17 mouse cellular contexts compared by ENCODE assay signal in the genomic region with DNA sequence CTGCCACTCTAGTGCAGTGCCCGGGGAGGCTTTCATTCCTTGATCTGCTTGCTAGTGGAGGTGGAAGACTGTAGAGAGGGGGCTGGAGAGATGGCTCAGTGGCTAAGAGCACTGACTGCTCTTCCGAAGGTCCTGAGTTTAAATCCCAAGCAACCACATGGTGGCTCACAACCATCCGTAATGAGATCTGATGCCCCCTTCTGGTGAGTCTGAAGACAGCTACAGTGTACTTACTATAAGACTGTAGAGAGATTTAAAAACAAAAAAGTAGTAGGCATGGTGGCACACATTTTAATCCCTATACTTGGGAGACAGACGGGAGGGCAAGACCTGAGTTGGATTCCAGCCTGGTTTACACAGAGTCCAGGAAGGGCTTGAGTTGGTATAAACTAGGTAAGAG. TPM values are rescaled to one million over a fixed set of nuclear protein-coding genes. Genes with fewer than 3 reads are reported as not detected.
A peak's percentile ranks its signal among the peaks of the same experiment; 100 is the strongest.
DNase-seq lines count a peak whose midpoint lies in the region; ATAC-seq and TF ChIP-seq lines count a peak whose summit lies in the region.
"Had no signal": no experiment of that assay in that cellular context is flagged by ENCODE, and none has a peak within 500 bp of the region (broad histone marks: within the 10 kb centered on the region; RNA-seq: fewer than 3 reads in every experiment).

No protein-coding gene starts in this region.

- H3K36me3 ChIP-seq in CH12.LX (replicated peaks in 1 of 2; ENCODE audit: control insufficient read depth in 1 of 2, insufficient read depth in 1 of 2, low read length in 1 of 2) = peaks cover 53 to 63% of the 10 kb centered on the region in 2 experiments

- no peak for TF ChIP-seq POLR2A in CH12.LX (IDR thresholded peaks at IDR 0.05; ENCODE audit: low read depth, low read length)
- TF ChIP-seq POLR2A in brain, embryonic 14.5 days (IDR thresholded peaks at IDR 0.05; ENCODE audit: borderline replicate concordance, extremely low read depth, insufficient read depth, insufficient read length, poor library complexity, severe bottlenecking) = no peak

- in situ Hi-C loops in CH12.LX (cut with MboI; ENCODE audit: low pct_ligation_motif_present, low pct_unique_long_range_greater_than_20kb, low sequenced_read_pairs) = loop anchor here (5.0 kb wide), 1 partner anchor 45 kb away; a partner anchor contains a TSS

- no peak for ATAC-seq in CD4-positive, CD25-positive, alpha-beta regulatory T cell, adult 4 months

- peak; percentile 20 for DNase-seq in CD4-positive, CD25-positive, alpha-beta regulatory T cell, adult 2 months (ENCODE audit: low read depth, low spot score)
- peak in 1 of 2 experiments; percentile 47 for DNase-seq in layer of hippocampus, adult 2 months (ENCODE audit: low spot score in 2 of 2)
- no peak for DNase-seq in layer of hippocampus, postnatal 10 days (ENCODE audit: low spot score in 2 of 2)
- no peak for DNase-seq in CH12.LX (ENCODE audit: extremely low read depth)
- peak; percentile 17 for DNase-seq in brain, embryonic 14.5 days (ENCODE audit: low read depth)
- no peak for DNase-seq in frontal cortex, postnatal 14 days (ENCODE audit: low spot score in 2 of 2)
- no peak for DNase-seq in T-cell, adult 2 months (ENCODE audit: low spot score)
- DNase-seq: right cerebral cortex, adult 18-20 months had no signal

- TF ChIP-seq EP300 in CH12.LX (IDR thresholded peaks at IDR 0.05; ENCODE audit: low read length) = no peak

- H3K27ac ChIP-seq in layer of hippocampus, adult 2 months = no peak overlapping the region
- no peak overlapping the region for H3K27ac ChIP-seq in CH12.LX (ENCODE audit: insufficient read depth, low read depth)
- H3K27ac ChIP-seq: forebrain, embryonic 12.5 days; hindbrain, embryonic 10.5 days; limb, embryonic 13.5 days had no signal

- no peak overlapping the region for H3K9ac ChIP-seq in CH12.LX (ENCODE audit: insufficient read depth, low read depth)
- H3K9ac ChIP-seq: forebrain, embryonic 12.5 days; limb, embryonic 13.5 days had no signal

- no peak overlapping the region for H3K4me2 ChIP-seq in CH12.LX (ENCODE audit: insufficient read depth, low read depth, poor library complexity, severe bottlenecking)
- H3K4me2 ChIP-seq: forebrain, embryonic 12.5 days; limb, embryonic 13.5 days had no signal

- H3K9me3 ChIP-seq in CH12.LX (replicated peaks; ENCODE audit: low read length) = no peaks in the 10 kb centered on the region
- H3K9me3 ChIP-seq: forebrain, embryonic 12.5 days; hindbrain, embryonic 10.5 days; limb, embryonic 13.5 days; megakaryocyte, embryonic 14.5 days had no signal

- TF ChIP-seq RAD21 in CH12.LX (IDR thresholded peaks at IDR 0.05; ENCODE audit: low read depth, low read length) = no peak

- TF ChIP-seq CTCF in layer of hippocampus, adult 2 months (conservative IDR thresholded peaks at IDR 0.05) = peak; percentile 77
- peak; percentile 39 to 68; a peak in 3 of 4 replicates for TF ChIP-seq CTCF in CH12.LX (conservative IDR thresholded peaks at IDR 0.05 in 1 of 2, IDR thresholded peaks at IDR 0.05 in 1 of 2; ENCODE audit: low read depth in 2 of 2, low read length in 2 of 2)
- peak; percentile 22; the same call in 1 of the 2 replicates for TF ChIP-seq CTCF in brain, embryonic 14.5 days (IDR thresholded peaks at IDR 0.05; ENCODE audit: borderline replicate concordance, extremely low read depth, insufficient read depth, insufficient read length)

- dilution Hi-C loops in CH12.LX (cut with MboI; ENCODE audit: extremely low pct_ligation_motif_present, extremely low pct_unique_long_range_greater_than_20kb, low sequenced_read_pairs) = no loop called here

- H3K79me2 ChIP-seq in CH12.LX (replicated peaks; ENCODE audit: control insufficient read depth, extremely low read depth, insufficient read depth, poor library complexity, severe bottlenecking) = peaks cover 18% of the 10 kb centered on the region

- no peaks in the 10 kb centered on the region for H3K27me3 ChIP-seq in CH12.LX (replicated peaks)
- H3K27me3 ChIP-seq: forebrain, embryonic 12.5 days; limb, embryonic 13.5 days; megakaryocyte, embryonic 14.5 days had no signal

- peaks cover 9 to 35% of the 10 kb centered on the region in 2 experiments; a peak in 3 of 4 replicates for H3K4me1 ChIP-seq in CH12.LX (ENCODE audit: control insufficient read depth in 1 of 2, insufficient read depth in 2 of 2)

- H3K4me3 ChIP-seq in layer of hippocampus, adult 2 months = no peak overlapping the region
- no peak overlapping the region for H3K4me3 ChIP-seq in CH12.LX (replicated peaks in 1 of 3; ENCODE audit: low read depth in 2 of 3, low read length in 2 of 3, poor library complexity in 1 of 3)
- H3K4me3 ChIP-seq: forebrain, embryonic 12.5 days; limb, embryonic 13.5 days; megakaryocyte, embryonic 14.5 days had no signal

TF ChIP-seq in CH12.LX, 34 proteins besides CTCF, POLR2A, EP300 and RAD21:
- TF ChIP-seq POLR2AphosphoS2 (IDR thresholded peaks at IDR 0.05; ENCODE audit: low read depth, low read length) (no peak), BHLHE40 (IDR thresholded peaks at IDR 0.05; ENCODE audit: low read depth, low read length) (no peak), UBTF (IDR thresholded peaks at IDR 0.05; ENCODE audit: low read depth, low read length) (no peak), TCF12 (IDR thresholded peaks at IDR 0.05; ENCODE audit: low read depth, low read length) (no peak), MAX (IDR thresholded peaks at IDR 0.05; ENCODE audit: low read length) (no peak), ZNF384 (IDR thresholded peaks at IDR 0.05; ENCODE audit: low read depth, low read length) (no peak), MXI1 (IDR thresholded peaks at IDR 0.05; ENCODE audit: low read depth, low read length) (no peak), PAX5 (IDR thresholded peaks at IDR 0.05; ENCODE audit: low read length) (no peak), TBP (conservative IDR thresholded peaks at IDR 0.05; ENCODE audit: low read depth, low read length) (no peak), NRF1 (IDR thresholded peaks at IDR 0.05; ENCODE audit: low read depth, low read length) (no peak), ZC3H11A (IDR thresholded peaks at IDR 0.05; ENCODE audit: low read depth, low read length) (no peak)

RNA-seq across cellular contexts. Expression of a gene that starts 2.8 kb away (rescaled TPM):
- polyA plus RNA-seq in CD4-positive, CD25-positive, alpha-beta regulatory T cell, adult 4 months (2017; shearing (Covaris generic)) = 1 to 10 TPM; 3.7 to 6.9 TPM
- total RNA-seq in layer of hippocampus, adult 2 months (2021) = 100 to 1,000 TPM; 110 TPM
- 100 to 1,000 TPM; 113 to 115 TPM for total RNA-seq in layer of hippocampus, postnatal 10 days (2021)
- 179 and 214 TPM in 2 replicates for total RNA-seq in CH12.LX (2012; rRNA removed)
- total RNA-seq in CH12.LX (2014; rRNA removed) = 115 TPM in 2 replicates
- polyA plus RNA-seq in CH12.LX (2012; ENCODE audit: insufficient read length, low read depth) = 197 and 221 TPM in 2 replicates
- 111 and 131 TPM in 2 replicates for polyA plus RNA-seq in brain, embryonic 14.5 days (2012; rRNA removed)

RNA-seq across cellular contexts. Expression of a gene that starts 13.4 kb away (rescaled TPM):
- 1 to 10 TPM; 6.6 to 7.6 TPM for polyA plus RNA-seq in CD4-positive, CD25-positive, alpha-beta regulatory T cell, adult 4 months (2017; shearing (Covaris generic))
- 1,000 to 10,000 TPM; 2,242 to 2,264 TPM for total RNA-seq in layer of hippocampus, adult 2 months (2021)
- total RNA-seq in layer of hippocampus, postnatal 10 days (2021) = 1,000 to 10,000 TPM; 2,438 to 2,580 TPM
- total RNA-seq in CH12.LX (2012; rRNA removed) = 10.0 and 10.5 TPM in 2 replicates
- total RNA-seq in CH12.LX (2014; rRNA removed) = 6.2 and 6.4 TPM in 2 replicates
- polyA plus RNA-seq in CH12.LX (2012; ENCODE audit: insufficient read length, low read depth) = 16.7 and 21.4 TPM in 2 replicates
- 235 and 295 TPM in 2 replicates for polyA plus RNA-seq in brain, embryonic 14.5 days (2012; rRNA removed)

RNA-seq across cellular contexts. Expression of a gene that starts 20.0 kb away (rescaled TPM):
- polyA plus RNA-seq in CD4-positive, CD25-positive, alpha-beta regulatory T cell, adult 4 months (2017; shearing (Covaris generic)) = not detected
- total RNA-seq in layer of hippocampus, adult 2 months (2021) = 1 to 10 TPM; 3.1 to 3.5 TPM
- total RNA-seq in layer of hippocampus, postnatal 10 days (2021) = 1 to 10 TPM; 4.3 to 6.5 TPM
- not detected in 2 replicates for total RNA-seq in CH12.LX (2012; rRNA removed)
- total RNA-seq in CH12.LX (2014; rRNA removed) = not detected in 2 replicates
- polyA plus RNA-seq in CH12.LX (2012; ENCODE audit: insufficient read length, low read depth) = not detected in 2 replicates
- 0.81 and 2.0 TPM in 2 replicates for polyA plus RNA-seq in brain, embryonic 14.5 days (2012; rRNA removed)

RNA-seq across cellular contexts. Expression of a gene that starts 31.1 kb away (rescaled TPM):
- polyA plus RNA-seq in CD4-positive, CD25-positive, alpha-beta regulatory T cell, adult 4 months (2017; shearing (Covaris generic)) = under 1 TPM in 1 of 2 experiments, not detected in 1; 0.36 TPM
- total RNA-seq in layer of hippocampus, adult 2 months (2021) = not detected
- total RNA-seq in layer of hippocampus, postnatal 10 days (2021) = not detected
- total RNA-seq in CH12.LX (2012; rRNA removed) = not detected in 2 replicates
- not detected in 2 replicates for total RNA-seq in CH12.LX (2014; rRNA removed)
- not detected in 2 replicates for polyA plus RNA-seq in CH12.LX (2012; ENCODE audit: insufficient read length, low read depth)
- polyA plus RNA-seq in brain, embryonic 14.5 days (2012; rRNA removed) = not detected in 2 replicates
- total RNA-seq: granulocyte monocyte progenitor cell, adult 5-6 weeks; layer of hippocampus, postnatal 14 days had no signal
- polyA plus RNA-seq: forebrain, embryonic 12.5 days; hindbrain, embryonic 10.5 days; limb, embryonic 13.5 days; neural tube, embryonic 11.5 days had no signal

RNA-seq across cellular contexts. Expression of a gene that starts 31.2 kb away (rescaled TPM):
- not detected for polyA plus RNA-seq in CD4-positive, CD25-positive, alpha-beta regulatory T cell, adult 4 months (2017; shearing (Covaris generic))
- not detected for total RNA-seq in layer of hippocampus, adult 2 months (2021)
- total RNA-seq in layer of hippocampus, postnatal 10 days (2021) = not detected
- total RNA-seq in CH12.LX (2012; rRNA removed) = not detected in 2 replicates
- total RNA-seq in CH12.LX (2014; rRNA removed) = not detected in 2 replicates
- polyA plus RNA-seq in CH12.LX (2012; ENCODE audit: insufficient read length, low read depth) = not detected in 2 replicates
- not detected in 2 replicates for polyA plus RNA-seq in brain, embryonic 14.5 days (2012; rRNA removed)
- total RNA-seq: granulocyte monocyte progenitor cell, adult 5-6 weeks; layer of hippocampus, postnatal 14 days had no signal
- polyA plus RNA-seq: forebrain, embryonic 12.5 days; hindbrain, embryonic 10.5 days; kidney, embryonic 14.5 days; limb, embryonic 13.5 days; neural tube, embryonic 11.5 days had no signal

Comparison
In these comparisons a context has a peak if more than half of its experiments do, and no peak if none do; other contexts are left out.
1. DNase-seq: peak in CD4-positive, CD25-positive, alpha-beta regulatory T cell, adult 2 months (single experiment) and brain, embryonic 14.5 days (single experiment); none in layer of hippocampus, postnatal 10 days (0 of 2), CH12.LX (single experiment), frontal cortex, postnatal 14 days (0 of 2) and T-cell, adult 2 months (single experiment).
2. CTCF ChIP-seq: peak in every context shown above with its lines; median percentile 77 in layer of hippocampus, adult 2 months; 54 in CH12.LX; 22 in brain, embryonic 14.5 days.
3. RNA of a gene that starts 13.4 kb away (total RNA-seq): 2,438 to 2,580 TPM in layer of hippocampus, postnatal 10 days and 2,242 to 2,264 TPM in layer of hippocampus, adult 2 months; 6.2 to 10.5 TPM in CH12.LX; every median in the first group is over 100 times any median in the second.